Mouse (Mus musculus) E14TG2a.4 (cell line): ENCODE measurements around the gene Prex1.
A peak's percentile ranks its signal among the peaks of the same experiment; 100 is the strongest.

Source experiments
- H3K27me3 ChIP-seq: 2 replicates; pipeline ENCODE4 v1.6.1; 2014; ENCODE audit warnings: low read length, control low read depth; ENCODE audit not compliant: insufficient read depth
- H3K36me3 ChIP-seq: 2 replicates; pipeline ENCODE4 v1.6.1; 2014; ENCODE audit warnings: low read length, control low read depth; ENCODE audit not compliant: insufficient read depth
- H3K4me1 ChIP-seq: replicated peaks from 2 replicates; pipeline ENCODE4 v1.6.1; 2014; ENCODE audit warnings: low read depth, low read length, control low read depth
- H3K4me3 ChIP-seq: replicated peaks from 2 replicates; pipeline ENCODE4 v1.5.1; 2014; ENCODE audit warnings: mild to moderate bottlenecking, low read length
- H3K9me3 ChIP-seq: 2 replicates; pipeline ENCODE4 v1.6.1; 2014; ENCODE audit warnings: low read length, control low read depth
- CTCF ChIP-seq: conservative IDR thresholded peaks from 2 replicates; pipeline ENCODE4 v1.5.1; 2014; ENCODE audit warnings: low read length
- NANOG ChIP-seq: IDR thresholded peaks from 2 replicates; pipeline ENCODE4 v1.6.1; 2014; ENCODE audit warnings: borderline replicate concordance, low read length, mixed read lengths
- POU5F1 ChIP-seq: IDR thresholded peaks from 2 replicates; pipeline ENCODE4 v1.6.1; 2014; ENCODE audit warnings: low read length, borderline replicate concordance

The Prex1 gene

GRCm38 (mm10) chr2:166606481-166607245, 107.0 kb downstream of the Prex1 start:
- Histone ChIP-seq H3K9me3 (no peaks in the 10 kb centered on the region), H3K36me3 (no peaks in the 10 kb centered on the region), H3K4me1 (peaks cover 65% of the 10 kb centered on the region), H3K4me3 (no peak overlapping the region), H3K27me3 (peaks cover 9% of the 10 kb centered on the region; the same call in 1 of the 2 replicates)
- no peak for TF ChIP-seq CTCF
- no peak for TF ChIP-seq POU5F1
- TF ChIP-seq NANOG: no peak

- H3K9me3 ChIP-seq: no peaks in the 10 kb centered on the region
- no peak overlapping the region for H3K4me3 ChIP-seq
- TF ChIP-seq POU5F1: no peak
- no peak for TF ChIP-seq NANOG
- TF ChIP-seq CTCF: no peak
- peaks cover 10% of the 10 kb centered on the region; the same call in 1 of the 2 replicates for H3K27me3 ChIP-seq
- no peaks in the 10 kb centered on the region for H3K36me3 ChIP-seq
- peaks cover 66% of the 10 kb centered on the region for H3K4me1 ChIP-seq
These were observed 107.6 kb downstream of the Prex1 start for GRCm38 (mm10) chr2:166606053-166606452.

- peaks cover 67% of the 10 kb centered on the region for H3K4me1 ChIP-seq
These were observed 108.3 kb downstream of the Prex1 start for GRCm38 (mm10) chr2:166605164-166605831.

GRCm38 (mm10) chr2:166602948-166603347, 110.7 kb downstream of the Prex1 start:
- no peak for TF ChIP-seq CTCF
- no peak for TF ChIP-seq POU5F1
- no peak for TF ChIP-seq NANOG
- Histone ChIP-seq H3K27me3 (peaks cover 16% of the 10 kb centered on the region; the same call in 1 of the 2 replicates), H3K4me1 (peaks cover 67% of the 10 kb centered on the region), H3K9me3 (no peaks in the 10 kb centered on the region), H3K36me3 (no peaks in the 10 kb centered on the region), H3K4me3 (no peak overlapping the region)

More at GRCm38 (mm10) chr2:166605164-166605831, 108.3 kb downstream of the Prex1 start:
- no peaks in the 10 kb centered on the region for H3K9me3 ChIP-seq
- no peaks in the 10 kb centered on the region for H3K36me3 ChIP-seq
- no peak overlapping the region for H3K4me3 ChIP-seq
- peaks cover 10% of the 10 kb centered on the region; the same call in 1 of the 2 replicates for H3K27me3 ChIP-seq
- TF ChIP-seq CTCF: no peak
- TF ChIP-seq POU5F1: no peak
- TF ChIP-seq NANOG: no peak

GRCm38 (mm10) chr2:166601420-166601819, 112.2 kb downstream of the Prex1 start:
- Histone ChIP-seq H3K9me3 (no peaks in the 10 kb centered on the region), H3K4me3 (peak overlapping the region; percentile 53), H3K36me3 (no peaks in the 10 kb centered on the region), H3K27me3 (peaks cover 16% of the 10 kb centered on the region; the same call in 1 of the 2 replicates), H3K4me1 (peaks cover 56% of the 10 kb centered on the region)
- TF ChIP-seq POU5F1: no peak

GRCm38 (mm10) chr2:166598453-166599155, 115.0 kb downstream of the Prex1 start:
- TF ChIP-seq POU5F1: no peak
- peak; percentile 33 for TF ChIP-seq CTCF
- H3K9me3 ChIP-seq: no peaks in the 10 kb centered on the region
- H3K4me3 ChIP-seq: no peak overlapping the region
- H3K4me1 ChIP-seq: peaks cover 60% of the 10 kb centered on the region
- peaks cover 26% of the 10 kb centered on the region for H3K27me3 ChIP-seq
- H3K36me3 ChIP-seq: no peaks in the 10 kb centered on the region

- Histone ChIP-seq H3K36me3 (no peaks in the 10 kb centered on the region), H3K27me3 (peaks cover 28% of the 10 kb centered on the region)
- no peak for TF ChIP-seq POU5F1
- TF ChIP-seq NANOG: no peak
- TF ChIP-seq CTCF: no peak
These were observed 115.9 kb downstream of the Prex1 start for GRCm38 (mm10) chr2:166597763-166598162.

More at GRCm38 (mm10) chr2:166597763-166598162, 115.9 kb downstream of the Prex1 start:
- Histone ChIP-seq H3K4me1 (peaks cover 61% of the 10 kb centered on the region), H3K4me3 (no peak overlapping the region), H3K9me3 (no peaks in the 10 kb centered on the region)
